Mouse (Mus musculus): ENCODE data around the gene Bcl9. TPM values are rescaled to one million over a fixed set of nuclear protein-coding genes. Genes with fewer than 3 reads are reported as not detected.

Bcl9 gene
- total RNA-seq, 2 experiments from 2014 or later = 49.3 to 69.1 TPM

Other genes with a start within 250 kb of the Bcl9 start
- 10 to 100 TPM; 25.5 to 35.1 TPM for gene Acp6, start 139.1 kb downstream of the Bcl9 start, total RNA-seq (2021)
- gene Olfr1402, start 124.1 kb upstream of the Bcl9 start, total RNA-seq (2021) = not detected

Measured in layer of hippocampus, postnatal 25 days (tissue).